Mouse (Mus musculus) bone marrow macrophage, adult 2 months (primary cell): ENCODE results near the gene Ube2h.

ENCODE experiments used
- CTCF ChIP-seq: IDR thresholded peaks from 2 replicates; pipeline ENCODE4 v1.5.1; 2012; ENCODE audit warnings: low read depth, mild to moderate bottlenecking, low read length, moderate library complexity
- POLR2A ChIP-seq: IDR thresholded peaks from 2 replicates; pipeline ENCODE4 v1.6.1; 2012; ENCODE audit warnings: mild to moderate bottlenecking, low read depth, low read length, borderline replicate concordance

DNA sequence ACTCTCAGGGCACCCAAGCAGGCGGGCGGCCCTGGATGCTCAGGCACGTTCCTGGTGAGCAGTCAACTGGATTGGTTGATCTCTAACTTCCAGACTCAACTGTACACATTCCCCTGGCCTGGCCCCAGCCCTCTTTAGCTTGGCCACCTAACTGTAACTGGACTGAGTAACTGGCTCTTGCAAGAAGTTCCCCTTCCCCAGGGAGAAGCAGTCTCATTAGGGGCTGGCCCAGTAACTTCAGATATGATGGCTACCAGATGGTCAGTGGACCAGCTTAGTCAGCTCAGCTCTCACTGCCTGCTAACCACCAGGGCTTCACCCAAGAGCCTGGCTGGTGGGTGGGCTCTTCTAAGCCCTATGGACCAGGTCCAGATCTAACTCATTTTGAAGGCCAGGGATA, 136.1 kb downstream of the Ube2h start:
- no peak for TF ChIP-seq CTCF
- no peak for TF ChIP-seq POLR2A
